Mouse (Mus musculus) spleen, adult 10 weeks (tissue): Measurements from ENCODE around the gene Galnt10. TPM values are rescaled to one million over a fixed set of nuclear protein-coding genes. Genes with fewer than 3 reads are reported as not detected.

ENCODE experiments used
- polyA plus RNA-seq: library from polyadenylated mRNA; stranded (reverse); fragments of 350-450 nt; fragmentation: Illumina TruSeq; extraction: RNeasy Lipid Tissue Mini Kit (QIAGEN cat#74804); gene quantifications from one replicate; pipeline ENCODE4 v1.2.3, GENCODE M21; 2015; ENCODE audit warnings: low replicate concordance; ENCODE audit not compliant: insufficient read depth

The Galnt10 gene
- 14.0 TPM for polyA plus RNA-seq

DNA sequence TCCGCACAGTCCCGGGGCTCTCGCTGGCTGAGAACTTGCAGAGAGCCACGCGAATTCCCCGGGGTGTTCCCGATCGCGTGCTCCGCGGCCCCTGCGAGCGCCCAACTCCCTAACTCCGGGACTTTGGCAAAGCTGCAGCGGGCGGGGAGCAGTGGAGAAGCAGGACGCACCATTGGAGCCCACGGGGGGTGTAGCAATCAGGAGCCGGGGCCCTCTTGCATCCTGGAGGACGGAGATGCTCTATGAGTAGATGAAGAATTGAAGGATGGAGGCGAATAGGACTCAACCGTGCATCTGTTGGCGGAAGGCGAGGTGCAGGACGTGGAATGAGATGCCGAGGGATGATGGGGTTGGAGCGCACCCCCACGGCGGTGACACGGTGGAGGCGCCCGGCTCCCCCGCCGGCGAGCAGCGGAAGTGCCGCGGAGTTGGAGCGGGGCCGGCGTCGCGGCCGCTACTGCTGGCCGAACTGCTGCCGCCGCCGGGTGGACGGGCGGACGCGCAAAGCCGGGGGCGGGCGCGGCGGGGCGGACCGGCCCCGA is at the start of gene Galnt10:
Gene Galnt10, plus strand, starts transcription at position 425 of the 542 bp plus-strand sequence.

DNA sequence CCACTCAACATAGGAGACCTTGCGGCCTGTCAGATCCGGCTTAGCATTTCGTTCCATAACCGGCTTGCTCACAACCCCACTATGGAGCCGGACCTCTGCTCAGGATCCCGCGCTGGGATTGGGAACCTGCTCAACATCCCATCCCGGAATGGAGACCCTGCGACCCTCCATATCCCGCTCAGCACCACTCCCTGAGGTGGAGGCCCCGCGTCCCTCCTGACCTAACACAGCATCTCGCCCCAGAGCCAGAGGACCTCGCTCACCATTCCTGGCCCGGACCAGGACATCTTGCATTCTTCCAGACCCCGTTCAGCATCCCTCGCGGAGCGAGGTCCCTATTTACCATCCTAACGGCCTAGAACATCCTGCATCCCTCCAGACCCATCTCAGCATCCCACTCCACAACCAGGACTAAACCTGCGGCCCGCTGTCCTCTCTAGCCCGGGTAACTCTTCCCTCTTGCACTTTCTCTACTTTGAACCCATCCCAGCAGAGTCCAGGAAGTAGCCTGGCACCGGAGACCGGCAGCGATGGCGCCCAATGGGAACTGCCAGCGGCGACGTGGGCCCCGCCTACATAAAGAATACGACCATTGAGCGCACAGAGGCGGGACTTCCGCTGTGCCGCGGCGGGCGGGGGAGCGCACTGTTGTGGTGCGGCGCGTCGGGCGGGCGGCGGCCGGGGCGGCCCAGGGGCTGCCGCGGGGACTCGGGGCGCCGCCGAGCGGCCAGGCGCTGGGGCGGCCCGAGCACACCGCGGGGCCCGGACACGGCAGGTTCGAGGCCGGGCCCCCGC is 155.9 kb downstream of the Galnt10 start, which contains the start of gene Sap30l:
Gene Sap30l, plus strand, starts transcription at position 667 of the 795 bp plus-strand sequence.

DNA sequence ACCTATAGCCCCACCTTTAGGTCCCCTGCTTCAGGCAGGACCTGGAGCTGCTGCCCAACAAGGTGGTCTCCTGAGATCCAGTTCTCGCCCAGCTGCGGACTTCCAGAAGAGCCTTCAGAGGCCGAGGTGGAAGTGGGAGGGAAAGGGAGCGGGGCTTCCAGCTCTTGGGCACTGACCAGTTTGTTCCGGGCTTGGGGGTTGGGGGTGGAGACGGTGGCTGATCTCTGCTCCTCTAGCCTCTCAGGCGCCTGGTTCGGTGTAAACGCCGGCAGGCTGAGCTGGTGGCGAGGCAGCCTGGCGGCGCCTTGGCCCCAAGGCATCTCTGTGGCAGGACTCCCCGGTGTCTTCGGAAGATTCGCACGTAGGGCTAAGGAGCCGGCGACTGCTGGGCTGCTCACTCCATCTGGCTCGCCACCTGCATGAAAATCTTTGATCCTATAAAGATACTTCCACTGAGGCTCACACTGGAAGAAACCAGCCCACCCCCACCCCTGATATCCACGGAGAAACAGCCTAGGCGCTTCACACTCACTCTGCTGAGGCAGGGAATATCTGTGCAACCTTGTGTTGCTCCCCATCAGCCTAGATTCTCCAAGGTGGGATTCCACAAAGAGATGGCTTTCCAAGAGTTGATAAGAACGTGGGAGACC is 187.4 kb downstream of the Galnt10 start, which contains the start of gene Hand1:
Gene Hand1, minus strand, starts transcription at position 267 of the 650 bp plus-strand sequence.

Other genes with a start within 250 kb of the Galnt10 start
- 77.2 TPM for gene Fam114a2, start 126.8 kb upstream of the Galnt10 start, polyA plus RNA-seq
- gene Mfap3, start 126.8 kb upstream of the Galnt10 start, polyA plus RNA-seq, result 45.6 TPM
- 8.6 TPM for gene Sap30l, start 156.2 kb downstream of the Galnt10 start, polyA plus RNA-seq
- not detected for gene Hand1, start 187.4 kb downstream of the Galnt10 start, polyA plus RNA-seq